ENCODE assay signal across 26 mouse cellular contexts in genomic region chr2:152624566-152624965, GRCm38 (mm10). TPM values are rescaled to one million over a fixed set of nuclear protein-coding genes. Genes with fewer than 3 reads are reported as not detected.
"Had no signal": no experiment of that assay in that cellular context is flagged by ENCODE, and none has a peak within 500 bp of the region (broad histone marks: within the 10 kb centered on the region; RNA-seq: fewer than 3 reads in every experiment).

No protein-coding gene starts in this region.

- DNase-seq: gastrocnemius, adult 2 months; gastrocnemius, postnatal 10 days; gastrocnemius, postnatal 25 days; heart, adult 18-20 months; heart, postnatal 10 days; heart, postnatal 4 days; kidney, adult 18-20 months; kidney, adult 8-10 months; kidney, postnatal 25 days; kidney, postnatal 4 days; layer of hippocampus, adult 9-11 months; layer of hippocampus, postnatal 36 days; liver; liver, embryonic 13.5 days; liver, postnatal 0 days had no signal

RNA-seq across cellular contexts. Expression of gene Defb25, which starts 1.7 kb away (rescaled TPM):
- total RNA-seq: gastrocnemius, adult 2 months; gastrocnemius, postnatal 25 days; granulocyte monocyte progenitor cell, adult 5-6 weeks; heart, adult 18-20 months; heart, adult 8-10 months; heart, postnatal 10 days; heart, postnatal 25 days; heart, postnatal 4 days; layer of hippocampus, adult 18-20 months; layer of hippocampus, adult 8-10 months; layer of hippocampus, postnatal 14 days; layer of hippocampus, postnatal 36 days; left cerebral cortex, adult 18-20 months; left cerebral cortex, adult 8-10 months; left cerebral cortex, postnatal 14 days; left cerebral cortex, postnatal 36 days had no signal

RNA-seq across cellular contexts. Expression of gene Defb36, which starts 20.4 kb away (rescaled TPM):
- total RNA-seq: gastrocnemius, adult 2 months; gastrocnemius, postnatal 10 days; gastrocnemius, postnatal 25 days; gastrocnemius, postnatal 4 days; granulocyte monocyte progenitor cell, adult 5-6 weeks; heart, adult 18-20 months; heart, adult 8-10 months; heart, postnatal 10 days; heart, postnatal 25 days; heart, postnatal 4 days; layer of hippocampus, adult 18-20 months; layer of hippocampus, adult 8-10 months; layer of hippocampus, postnatal 14 days; layer of hippocampus, postnatal 36 days; left cerebral cortex, adult 18-20 months; left cerebral cortex, adult 8-10 months; left cerebral cortex, postnatal 14 days; left cerebral cortex, postnatal 36 days had no signal

RNA-seq across cellular contexts. Expression of gene Defb45, which starts 25.4 kb away (rescaled TPM):
- total RNA-seq: gastrocnemius, adult 2 months; gastrocnemius, postnatal 10 days; gastrocnemius, postnatal 25 days; gastrocnemius, postnatal 4 days; granulocyte monocyte progenitor cell, adult 5-6 weeks; heart, adult 18-20 months; heart, adult 8-10 months; heart, postnatal 10 days; heart, postnatal 25 days; heart, postnatal 4 days; layer of hippocampus, adult 18-20 months; layer of hippocampus, adult 8-10 months; layer of hippocampus, postnatal 14 days; layer of hippocampus, postnatal 36 days; left cerebral cortex, adult 18-20 months; left cerebral cortex, adult 8-10 months; left cerebral cortex, postnatal 14 days; left cerebral cortex, postnatal 36 days had no signal

RNA-seq across cellular contexts. Expression of gene Defb19, which starts 44.5 kb away (rescaled TPM):
- total RNA-seq: gastrocnemius, adult 2 months; gastrocnemius, postnatal 10 days; gastrocnemius, postnatal 25 days; gastrocnemius, postnatal 4 days; granulocyte monocyte progenitor cell, adult 5-6 weeks; heart, adult 18-20 months; heart, postnatal 10 days; heart, postnatal 25 days; heart, postnatal 4 days; layer of hippocampus, adult 18-20 months; layer of hippocampus, adult 8-10 months; layer of hippocampus, postnatal 14 days; layer of hippocampus, postnatal 36 days; left cerebral cortex, adult 18-20 months; left cerebral cortex, adult 8-10 months; left cerebral cortex, postnatal 14 days; left cerebral cortex, postnatal 36 days had no signal
